Mouse (Mus musculus) heart, embryonic 15.5 days (tissue): ENCODE results near the gene Sorbs1. TPM values are rescaled to one million over a fixed set of nuclear protein-coding genes. Genes with fewer than 3 reads are reported as not detected.
A peak's percentile ranks its signal among the peaks of the same experiment; 100 is the strongest.

Source experiments
- ATAC-seq: fragments of 200-750 bp; cut with Nextera tagmentation; replicated peaks from 2 replicates; pipeline ENCODE4 v1.8.0; 2017; ENCODE audit warnings: low read depth, moderate TSS enrichment; ENCODE audit not compliant: insufficient number of reproducible peaks, insufficient read depth, low FRiP score
- H3K27ac ChIP-seq: fragments of 300-500 bp; sonication (generic); 2 replicates; pipeline ENCODE4 v1.5.1; 2015; ENCODE audit warnings: mild to moderate bottlenecking, inconsistent platforms
- H3K27me3 ChIP-seq: fragments of 300-500 bp; sonication (generic); 2 replicates; pipeline ENCODE4 v1.6.1; 2015; ENCODE audit warnings: inconsistent platforms
- H3K36me3 ChIP-seq: fragments of 300-500 bp; sonication (generic); 2 replicates; pipeline ENCODE4 v1.6.1; 2015; ENCODE audit warnings: mild to moderate bottlenecking, inconsistent platforms
- H3K4me1 ChIP-seq: fragments of 300-500 bp; sonication (generic); replicated peaks from 2 replicates; pipeline ENCODE4 v1.6.1; 2015; ENCODE audit warnings: inconsistent platforms
- H3K4me2 ChIP-seq: fragments of 300-500 bp; sonication (generic); 2 replicates; pipeline ENCODE4 v1.6.1; 2015; ENCODE audit warnings: inconsistent platforms, mild to moderate bottlenecking, moderate library complexity
- H3K4me3 ChIP-seq: fragments of 300-500 bp; sonication (generic); 2 replicates; pipeline ENCODE4 v1.5.1; 2015; ENCODE audit warnings: mild to moderate bottlenecking, inconsistent platforms
- H3K9ac ChIP-seq: fragments of 300-500 bp; sonication (generic); 2 replicates; pipeline ENCODE4 v1.6.1; 2015; ENCODE audit warnings: mild to moderate bottlenecking, inconsistent platforms
- H3K9me3 ChIP-seq: fragments of 300-500 bp; sonication (generic); replicated peaks from 2 replicates; pipeline ENCODE4 v1.6.1; 2016; ENCODE audit warnings: inconsistent platforms
- WGBS: fragments of 180-500 bp; shearing (Covaris S2); methylation state at CpG from one replicate; pipeline ENCODE4 v1.1.7; 2015; ENCODE audit warnings: mixed read lengths; 5-methylcytosine and 5-hydroxymethylcytosine counted together
- polyA plus RNA-seq: library from polyadenylated mRNA; unstranded; fragments of >200 nt; fragmentation: Nextera tagmentation; extraction: Ambion mirVana; gene quantifications from 2 replicates; pipeline ENCODE4 v1.2.1, GENCODE M21; 2015

The Sorbs1 gene
- polyA plus RNA-seq, 1 experiment from 2014 or later, result 126 TPM

DNA sequence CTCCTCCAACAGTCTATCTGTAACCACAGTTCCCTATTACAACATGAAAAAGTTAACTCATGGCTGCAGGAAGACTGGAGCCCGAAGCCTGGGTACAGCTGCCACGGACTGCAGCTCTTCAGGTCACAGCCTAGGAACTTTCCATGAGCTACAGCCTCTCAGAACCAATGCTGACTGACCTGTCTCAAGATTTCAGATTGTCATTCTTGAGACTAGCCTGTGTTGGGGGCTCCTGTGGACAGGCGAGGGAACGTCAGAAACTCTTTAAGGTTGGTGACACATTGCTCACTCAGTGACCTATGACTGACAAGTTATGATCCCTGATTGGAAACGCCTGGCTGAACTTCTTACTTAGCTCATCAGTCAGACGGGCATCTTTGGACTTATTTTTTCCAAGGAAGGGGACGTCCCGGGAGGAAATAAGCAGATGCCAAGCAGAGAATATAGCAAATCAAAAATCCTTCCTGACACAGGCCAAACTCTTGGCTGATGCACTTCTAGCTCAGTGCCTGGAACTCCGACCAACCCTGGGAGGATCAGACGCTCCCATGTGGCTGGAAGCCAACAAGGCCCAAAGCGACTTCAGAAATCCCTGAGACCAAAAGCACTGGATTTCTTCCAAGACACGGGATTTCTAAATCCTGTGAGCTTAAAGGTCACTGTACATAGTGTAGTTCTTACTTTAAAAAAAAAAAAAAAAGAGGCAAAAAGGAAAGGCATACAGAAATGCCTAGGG is 76.9 kb downstream of the Sorbs1 start:
- Histone ChIP-seq H3K27me3 (no peaks in the 10 kb centered on the region), H3K9me3 (no peaks in the 10 kb centered on the region), H3K4me3 (no peak overlapping the region), H3K9ac (no peak overlapping the region), H3K36me3 (no peaks in the 10 kb centered on the region), H3K4me1 (peaks cover 82% of the 10 kb centered on the region), H3K27ac (peak overlapping the region; percentile 94), H3K4me2 (no peak overlapping the region)
- 42% methylated on average over 12 of the region's 12 CpGs for WGBS
- no peak; the same call in 1 of the 2 replicates for ATAC-seq

DNA sequence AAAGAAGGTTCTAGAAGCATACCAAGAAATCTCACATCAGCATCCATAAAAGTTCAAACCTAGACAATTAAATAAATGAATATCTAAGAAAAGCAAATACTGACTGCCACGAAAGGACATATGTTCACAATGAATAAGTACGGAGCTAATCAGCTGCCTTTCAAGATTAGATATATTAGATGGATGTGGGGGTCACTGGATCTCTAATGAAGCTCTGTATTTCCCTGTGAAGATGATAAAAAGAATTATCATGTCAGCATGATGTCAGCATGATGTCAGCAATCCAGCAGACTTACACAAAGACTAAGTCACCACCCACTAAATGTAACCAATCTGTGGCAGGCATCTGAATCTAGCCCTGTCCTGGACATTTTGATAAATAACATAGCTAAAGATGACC is 77.8 kb downstream of the Sorbs1 start:
- peak overlapping the region; percentile 94; the same call in 1 of the 2 replicates for H3K27ac ChIP-seq
- H3K4me3 ChIP-seq, result no peak overlapping the region
- no peaks in the 10 kb centered on the region for H3K9me3 ChIP-seq
- no peaks in the 10 kb centered on the region for H3K36me3 ChIP-seq
- 83% methylated on average over 2 of the region's 2 CpGs for WGBS
- no peak overlapping the region for H3K9ac ChIP-seq
- ATAC-seq, result no peak
- H3K27me3 ChIP-seq, result no peaks in the 10 kb centered on the region
- H3K4me2 ChIP-seq, result no peak overlapping the region
- peaks cover 82% of the 10 kb centered on the region for H3K4me1 ChIP-seq

DNA sequence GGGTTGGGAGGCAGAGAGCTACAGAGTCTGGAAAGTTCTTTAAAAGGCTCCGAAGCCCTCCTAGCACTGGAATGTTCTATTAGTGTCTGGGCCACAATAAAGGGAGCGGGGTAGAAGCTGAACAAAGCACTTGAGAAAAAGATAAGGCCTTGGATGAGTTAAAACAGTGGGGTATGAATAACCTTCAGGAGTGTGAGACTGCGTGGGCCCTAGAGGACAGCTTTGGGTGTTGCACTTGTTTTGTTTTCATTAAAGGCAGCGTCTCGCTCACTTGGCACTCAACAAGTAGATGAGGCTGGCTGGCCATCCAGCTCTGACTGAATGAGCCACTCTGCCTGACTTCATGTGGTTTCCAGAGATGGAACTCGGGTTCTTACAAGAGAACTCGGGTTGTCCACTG is 78.5 kb downstream of the Sorbs1 start:
- no peaks in the 10 kb centered on the region for H3K27me3 ChIP-seq
- peaks cover 82% of the 10 kb centered on the region for H3K4me1 ChIP-seq
- H3K36me3 ChIP-seq, result no peaks in the 10 kb centered on the region
- no peak overlapping the region for H3K9ac ChIP-seq
- peak; percentile 72 for ATAC-seq
- WGBS, result 43% methylated on average over 7 of the region's 7 CpGs
- no peak overlapping the region for H3K4me3 ChIP-seq
- H3K27ac ChIP-seq, result peak overlapping the region; percentile 94
- no peaks in the 10 kb centered on the region for H3K9me3 ChIP-seq
- 0 out of 2 replicates have a peak overlapping the region, but pooled peaks have one; percentile 14 for H3K4me2 ChIP-seq

DNA sequence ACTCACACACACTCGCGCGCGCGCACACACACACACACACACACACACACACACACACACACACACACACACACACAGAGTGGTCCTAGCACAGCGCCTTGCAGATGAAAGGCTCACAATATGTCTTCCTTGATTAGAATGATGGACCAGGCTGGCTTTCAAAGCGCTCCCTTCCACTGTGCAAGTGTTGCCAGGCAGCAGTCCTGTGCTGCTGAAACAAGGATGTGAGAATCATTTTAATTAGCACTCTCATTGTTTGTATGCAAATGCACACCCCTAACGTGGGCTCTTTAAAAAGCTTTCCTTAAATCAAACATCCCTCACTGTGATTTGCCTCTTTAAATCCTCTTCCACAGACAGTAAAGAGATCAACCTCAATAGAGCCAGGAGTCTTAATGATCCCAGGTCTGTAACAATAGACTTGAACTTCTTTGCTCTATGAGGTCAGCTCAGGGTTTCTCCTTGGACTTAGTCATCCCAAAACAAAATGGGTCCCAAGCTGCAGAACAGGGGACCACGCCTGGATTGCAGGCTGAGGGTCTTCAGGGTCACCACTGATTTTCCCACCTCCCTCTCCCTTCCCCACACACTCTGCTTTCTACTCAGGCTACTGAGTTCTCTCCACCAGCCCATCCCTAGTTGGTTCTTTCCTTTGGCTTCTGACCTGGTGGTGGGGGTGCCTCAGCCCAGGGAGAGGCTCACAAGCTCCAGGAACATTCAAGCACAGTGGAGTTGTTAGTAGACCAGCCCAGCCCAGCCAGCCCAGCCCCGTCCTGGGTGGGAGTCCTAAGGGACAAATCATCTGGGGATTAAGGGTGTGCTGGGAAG is 79.3 kb downstream of the Sorbs1 start:
- H3K4me3 ChIP-seq, result no peak overlapping the region
- H3K9me3 ChIP-seq, result no peaks in the 10 kb centered on the region
- no peak for ATAC-seq
- H3K36me3 ChIP-seq, result no peaks in the 10 kb centered on the region
- 85% methylated on average over 10 of the region's 10 CpGs for WGBS
- no peaks in the 10 kb centered on the region for H3K27me3 ChIP-seq
- peaks cover 85% of the 10 kb centered on the region for H3K4me1 ChIP-seq
- H3K4me2 ChIP-seq, result peak overlapping the region; percentile 14
- H3K27ac ChIP-seq, result peak overlapping the region; percentile 94
- H3K9ac ChIP-seq, result no peak overlapping the region

DNA sequence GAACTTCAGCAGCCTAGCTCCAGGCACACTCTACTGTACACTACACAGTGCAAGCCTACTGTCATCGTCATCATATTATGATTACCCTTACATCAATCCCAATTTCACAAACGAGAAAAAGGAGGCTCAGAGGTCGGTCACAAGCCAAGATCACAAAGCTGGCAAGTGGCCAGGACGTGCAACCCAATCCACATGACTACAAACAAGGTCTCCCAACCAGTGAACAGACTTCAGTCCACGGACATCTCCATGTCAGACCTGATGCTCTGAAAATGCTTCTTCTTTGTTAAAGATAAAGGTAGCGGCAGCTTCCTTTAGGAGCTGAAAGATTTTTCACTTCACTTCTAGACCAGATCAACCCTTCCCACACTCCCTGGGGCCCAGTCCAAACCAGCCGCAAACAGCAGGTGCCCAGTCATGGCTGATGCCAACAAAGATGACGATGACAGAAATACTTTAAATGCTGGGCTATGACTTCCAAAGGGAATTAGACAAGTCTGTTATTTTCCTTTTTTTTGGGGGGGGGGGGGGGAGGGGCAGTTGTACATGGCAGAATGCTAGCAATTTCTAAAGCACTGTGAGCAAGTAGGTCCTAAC is 80.2 kb downstream of the Sorbs1 start:
- no peaks in the 10 kb centered on the region for H3K27me3 ChIP-seq
- no peaks in the 10 kb centered on the region for H3K36me3 ChIP-seq
- H3K27ac ChIP-seq, result peak overlapping the region; percentile 94
- H3K4me3 ChIP-seq, result no peak overlapping the region
- H3K9ac ChIP-seq, result no peak overlapping the region
- WGBS, result 57% methylated on average over 8 of the region's 8 CpGs
- no peak overlapping the region for H3K4me2 ChIP-seq
- no peak for ATAC-seq
- no peaks in the 10 kb centered on the region for H3K9me3 ChIP-seq
- H3K4me1 ChIP-seq, result peaks cover 86% of the 10 kb centered on the region

DNA sequence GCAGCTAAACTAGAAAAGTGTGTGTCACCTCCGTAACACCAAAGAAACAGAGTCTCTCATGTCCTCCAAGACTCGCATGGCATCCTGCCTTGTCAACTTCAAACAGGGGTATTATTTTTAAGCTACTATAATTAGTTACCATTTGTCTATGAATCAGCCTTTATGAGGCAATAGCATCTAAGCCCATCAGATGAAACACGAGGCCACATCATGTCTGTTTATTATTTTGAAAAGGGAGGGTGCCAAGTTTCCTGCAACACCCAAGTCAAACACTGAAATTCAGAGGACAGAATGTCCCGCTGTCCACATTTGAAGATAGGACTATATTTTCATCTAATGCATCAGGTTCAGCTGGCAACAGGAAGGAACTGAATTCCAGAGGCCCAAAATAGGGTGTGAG is 81.6 kb downstream of the Sorbs1 start:
- Histone ChIP-seq H3K9ac (no peak overlapping the region), H3K36me3 (no peaks in the 10 kb centered on the region), H3K27ac (peak overlapping the region; percentile 78), H3K27me3 (no peaks in the 10 kb centered on the region), H3K9me3 (no peaks in the 10 kb centered on the region), H3K4me1 (peaks cover 73% of the 10 kb centered on the region), H3K4me2 (no peak overlapping the region), H3K4me3 (no peak overlapping the region)
- 30% methylated on average over 4 of the region's 4 CpGs for WGBS
- no peak for ATAC-seq

DNA sequence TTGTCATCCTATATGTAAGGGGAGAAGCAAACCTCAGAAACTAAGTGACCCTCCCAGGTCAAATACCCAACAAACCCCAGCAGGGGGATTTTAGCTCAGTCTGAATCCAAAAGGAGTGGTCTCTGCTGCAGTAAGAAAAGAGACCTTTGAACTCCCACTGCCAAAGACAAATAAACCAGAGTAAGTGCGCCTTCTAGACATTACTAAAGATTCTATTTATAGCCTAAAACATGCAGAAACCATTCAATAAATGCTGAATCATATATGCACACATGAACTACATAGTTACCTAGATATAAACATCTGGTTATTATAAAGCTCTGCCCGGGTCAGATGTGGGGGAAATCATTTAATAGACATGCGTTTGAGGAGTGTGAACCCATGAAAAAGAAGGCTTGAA is 84.0 kb downstream of the Sorbs1 start:
- ATAC-seq, result no peak
- no peaks in the 10 kb centered on the region for H3K36me3 ChIP-seq
- H3K4me3 ChIP-seq, result no peak overlapping the region
- no peak overlapping the region for H3K4me2 ChIP-seq
- no peaks in the 10 kb centered on the region for H3K9me3 ChIP-seq
- H3K27me3 ChIP-seq, result no peaks in the 10 kb centered on the region
- H3K4me1 ChIP-seq, result peaks cover 72% of the 10 kb centered on the region
- 68% methylated on average over 3 of the region's 3 CpGs for WGBS
- H3K27ac ChIP-seq, result peak overlapping the region; percentile 31; the same call in 1 of the 2 replicates
- no peak overlapping the region for H3K9ac ChIP-seq

DNA sequence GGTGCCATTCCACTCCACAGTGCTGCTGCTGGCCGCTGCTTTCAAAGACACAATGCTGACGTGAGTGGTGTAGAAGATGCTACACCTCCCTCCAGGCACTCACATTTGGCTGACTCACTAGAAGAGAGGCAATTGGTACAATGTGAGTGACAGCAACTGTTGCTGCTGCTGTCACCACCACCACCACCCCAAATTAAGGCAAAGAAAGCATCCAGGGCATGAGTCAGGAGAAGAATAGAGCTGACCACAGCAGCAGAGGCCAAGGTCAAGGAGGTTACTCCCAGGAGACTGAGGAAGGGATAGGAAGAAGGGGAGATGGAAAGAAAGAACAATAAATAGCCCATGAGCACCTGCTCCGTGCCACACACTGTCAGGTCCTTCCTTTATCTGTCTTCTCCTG is 84.4 kb downstream of the Sorbs1 start:
- ATAC-seq, result no peak
- Histone ChIP-seq H3K4me2 (no peak overlapping the region), H3K27ac (peak overlapping the region; percentile 31; the same call in 1 of the 2 replicates), H3K9ac (no peak overlapping the region), H3K9me3 (no peaks in the 10 kb centered on the region), H3K4me3 (no peak overlapping the region), H3K4me1 (peaks cover 68% of the 10 kb centered on the region), H3K36me3 (no peaks in the 10 kb centered on the region), H3K27me3 (no peaks in the 10 kb centered on the region)
- 61% methylated on average over 3 of the region's 3 CpGs for WGBS

DNA sequence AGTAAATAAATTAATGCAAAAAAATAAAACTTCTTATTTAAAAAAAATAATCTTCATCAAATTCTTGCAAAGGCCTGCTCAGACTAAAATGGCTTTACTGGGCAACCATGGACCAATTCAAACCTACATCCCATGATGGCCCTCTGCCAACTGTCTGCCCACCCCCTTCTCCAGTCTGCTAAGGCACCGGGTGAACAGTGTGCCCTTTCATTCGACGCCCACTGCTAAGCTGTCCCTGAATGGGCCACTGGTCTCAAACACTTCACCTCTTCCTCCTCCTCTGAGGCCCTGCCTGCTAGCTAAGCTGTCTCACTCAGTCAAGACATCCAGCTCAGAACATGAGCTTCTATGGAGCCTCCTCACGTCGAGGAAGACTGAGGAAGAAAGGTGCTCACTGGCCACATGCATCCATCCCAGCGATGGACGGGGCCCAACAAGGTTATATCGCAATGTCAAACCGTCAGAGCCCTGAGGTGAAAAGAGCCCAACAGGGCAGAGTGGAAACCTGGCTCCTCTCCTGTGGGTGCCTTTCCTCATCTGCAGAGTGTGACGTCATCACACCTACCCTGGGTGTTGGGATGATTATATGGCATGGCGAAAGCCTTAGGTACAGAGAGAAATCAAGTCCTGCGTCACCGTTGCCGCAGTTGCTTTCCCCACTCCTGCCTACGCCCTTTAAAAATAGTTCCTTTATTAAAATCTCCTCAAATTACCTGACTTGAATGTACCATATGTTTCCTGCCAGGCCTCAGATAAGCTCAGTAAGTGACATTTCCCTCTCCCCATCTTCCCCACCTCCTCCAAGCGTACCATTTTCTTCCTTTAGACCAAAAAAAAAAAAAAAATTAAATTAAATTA is 87.2 kb downstream of the Sorbs1 start:
- WGBS, result 72% methylated on average over 16 of the region's 16 CpGs
- no peaks in the 10 kb centered on the region for H3K27me3 ChIP-seq
- peaks cover 50% of the 10 kb centered on the region for H3K4me1 ChIP-seq
- H3K4me3 ChIP-seq, result no peak overlapping the region
- H3K4me2 ChIP-seq, result no peak overlapping the region
- H3K27ac ChIP-seq, result peak overlapping the region; percentile 86
- H3K9ac ChIP-seq, result no peak overlapping the region
- H3K36me3 ChIP-seq, result no peaks in the 10 kb centered on the region
- 0 out of 2 replicates have a peak, but pooled peaks have one; percentile 40 for ATAC-seq
- no peaks in the 10 kb centered on the region for H3K9me3 ChIP-seq

DNA sequence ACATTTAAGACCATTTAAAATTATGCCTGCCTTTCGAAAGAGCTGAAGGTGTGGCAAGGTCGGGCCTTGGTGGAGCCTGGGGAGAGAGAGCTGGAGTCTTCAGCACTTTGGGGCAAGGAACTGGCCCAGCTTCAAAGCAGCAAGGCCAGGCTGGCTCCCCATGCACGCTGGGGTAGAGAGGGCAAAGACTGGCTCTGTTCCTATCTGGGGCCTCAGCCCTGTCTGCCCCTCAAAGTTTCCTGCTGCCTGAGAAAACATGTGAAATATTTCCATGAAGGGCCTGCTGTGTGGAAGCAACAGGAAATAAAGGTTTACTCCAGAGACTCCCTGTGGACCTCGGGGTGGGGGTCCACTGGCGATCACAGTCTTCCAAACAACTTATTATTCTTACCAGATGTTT is 88.3 kb downstream of the Sorbs1 start:
- no peaks in the 10 kb centered on the region for H3K36me3 ChIP-seq
- H3K9me3 ChIP-seq, result no peaks in the 10 kb centered on the region
- ATAC-seq, result peak; percentile 45; the same call in 1 of the 2 replicates
- H3K4me2 ChIP-seq, result no peak overlapping the region
- peak overlapping the region; percentile 86 for H3K27ac ChIP-seq
- peak overlapping the region; percentile 36 for H3K9ac ChIP-seq
- H3K4me3 ChIP-seq, result no peak overlapping the region
- H3K4me1 ChIP-seq, result peaks cover 48% of the 10 kb centered on the region
- 24% methylated on average over 5 of the region's 5 CpGs for WGBS
- H3K27me3 ChIP-seq, result no peaks in the 10 kb centered on the region
